Comparison of ENCODE assay signal across 1 mouse cellular context in genomic region chr1:79775927-79776458, GRCm38 (mm10).
TF ChIP-seq lines count a peak whose summit lies in the region.

Gene Mrpl44, plus strand, starts transcription at chr1:79776018.
Gene Wdfy1, minus strand, starts transcription at chr1:79776143.

TF ChIP-seq in MEL, 35 proteins besides CTCF, POLR2A, EP300 and RAD21 (continued from another document):
- TF ChIP-seq SIN3A (IDR thresholded peaks at IDR 0.05; ENCODE audit: low read length) = peak; percentile 98
- no peak for TF ChIP-seq ZKSCAN1 (IDR thresholded peaks at IDR 0.05; ENCODE audit: low read depth, low read length)
- no peak for TF ChIP-seq CHD2 (IDR thresholded peaks at IDR 0.05; ENCODE audit: low read length)
- peak; percentile 85 for TF ChIP-seq ELF1 (IDR thresholded peaks at IDR 0.05; ENCODE audit: low read depth, low read length)
- TF ChIP-seq ZC3H11A (IDR thresholded peaks at IDR 0.05; ENCODE audit: low read depth, low read length) = no peak
- no peak for TF ChIP-seq GABPA (IDR thresholded peaks at IDR 0.05; ENCODE audit: low read depth, low read length)
